Mouse (Mus musculus) CH12.LX (cell line): ENCODE measurements around the gene Zfp65. TPM values are rescaled to one million over a fixed set of nuclear protein-coding genes. Genes with fewer than 3 reads are reported as not detected.

Experiments used
- DNase-seq: peaks from one replicate; pipeline ENCODE4 v3.0.0-alpha.2; 2013; ENCODE audit errors: extremely low read depth
- H3K27ac ChIP-seq: 2 replicates; pipeline ENCODE4 v1.5.1; 2012; ENCODE audit warnings: low read depth, mild to moderate bottlenecking, control low read depth, moderate library complexity; ENCODE audit not compliant: insufficient read depth
- H3K27me3 ChIP-seq: replicated peaks from 2 replicates; pipeline ENCODE3; 2012; ENCODE audit warnings: inconsistent platforms
- H3K36me3 ChIP-seq, 2 experiments: replicated peaks in 1 of 2; 2 replicates each; pipeline versions ENCODE3 to v1.6.1; 2012; ENCODE audit warnings: inconsistent platforms in 1 of 2, low read length in 1 of 2, mild to moderate bottlenecking in 1 of 2, mixed read lengths in 1 of 2, moderate library complexity in 1 of 2; ENCODE audit not compliant: control insufficient read depth in 1 of 2, insufficient read depth in 1 of 2
- H3K4me1 ChIP-seq, 2 experiments: 2 replicates each; pipeline ENCODE4 v1.6.1; 2012; ENCODE audit warnings: inconsistent platforms in 1 of 2, moderate library complexity in 1 of 2; ENCODE audit not compliant: insufficient read depth in 2 of 2, control insufficient read depth in 1 of 2
- H3K4me2 ChIP-seq: 2 replicates; pipeline ENCODE4 v1.6.1; 2012; ENCODE audit warnings: low read depth, mild to moderate bottlenecking, control low read depth; ENCODE audit not compliant: poor library complexity, insufficient read depth, severe bottlenecking
- H3K4me3 ChIP-seq, 3 experiments: fragments of 150-350 bp in 1 of 3; sonication (generic) in 1 of 3; replicated peaks in 1 of 3; 2 replicates each; pipeline versions ENCODE3 to v1.5.1; 2011 to 2012; ENCODE audit warnings: low read depth in 2 of 3, low read length in 2 of 3, mild to moderate bottlenecking in 2 of 3, moderate library complexity in 2 of 3, control low read depth in 1 of 3, improper control_type of control experiment in 1 of 3, inconsistent platforms in 1 of 3, mixed read lengths in 1 of 3; ENCODE audit not compliant: poor library complexity in 1 of 3
- H3K79me2 ChIP-seq: replicated peaks from 2 replicates; pipeline ENCODE4 v1.6.1; 2012; ENCODE audit warnings: mild to moderate bottlenecking, moderate library complexity; ENCODE audit not compliant: control insufficient read depth, poor library complexity, insufficient read depth, severe bottlenecking; ENCODE audit errors: extremely low read depth
- H3K9ac ChIP-seq: 2 replicates; pipeline ENCODE4 v1.6.1; 2012; ENCODE audit warnings: low read depth, mild to moderate bottlenecking, control low read depth, moderate library complexity; ENCODE audit not compliant: insufficient read depth
- H3K9me3 ChIP-seq: replicated peaks from 2 replicates; pipeline ENCODE3; 2012; ENCODE audit warnings: low read length, inconsistent platforms, mixed read lengths
- ELF1 ChIP-seq: IDR thresholded peaks from 2 replicates; pipeline ENCODE4 v1.6.1; 2014; ENCODE audit warnings: low read depth, mild to moderate bottlenecking, inconsistent platforms, low read length, improper control_type of control experiment
- ETS1 ChIP-seq: conservative IDR thresholded peaks from 2 replicates; pipeline ENCODE4 v1.6.1; 2012; ENCODE audit warnings: low read depth, mild to moderate bottlenecking, inconsistent platforms, low read length, improper control_type of control experiment, moderate library complexity
- HCFC1 ChIP-seq: IDR thresholded peaks from 2 replicates; pipeline ENCODE4 v1.6.1; 2012; ENCODE audit warnings: low read depth, mild to moderate bottlenecking, inconsistent platforms, low read length, improper control_type of control experiment
- JUND ChIP-seq: conservative IDR thresholded peaks from 2 replicates; pipeline ENCODE4 v1.6.1; 2011; ENCODE audit warnings: low read depth, low read length, improper control_type of control experiment
- KAT2A ChIP-seq: IDR thresholded peaks from 2 replicates; pipeline ENCODE4 v1.6.1; 2012; ENCODE audit warnings: low read length, improper control_type of control experiment, inconsistent platforms; ENCODE audit not compliant: insufficient replicate concordance
- MAZ ChIP-seq: IDR thresholded peaks from 2 replicates; pipeline ENCODE4 v1.6.1; 2012; ENCODE audit warnings: low read depth, mild to moderate bottlenecking, inconsistent platforms, low read length, improper control_type of control experiment, moderate library complexity
- MXI1 ChIP-seq: IDR thresholded peaks from 2 replicates; pipeline ENCODE4 v1.6.1; 2011; ENCODE audit warnings: mild to moderate bottlenecking, low read depth, low read length, improper control_type of control experiment
- MYC ChIP-seq: IDR thresholded peaks from 2 replicates; pipeline ENCODE4 v1.6.1; 2011; ENCODE audit warnings: low read depth, mild to moderate bottlenecking, improper control_type of control experiment, low read length
- POLR2A ChIP-seq: IDR thresholded peaks from 2 replicates; pipeline ENCODE4 v1.6.1; 2011; ENCODE audit warnings: low read depth, mild to moderate bottlenecking, improper control_type of control experiment, low read length
- SIN3A ChIP-seq: IDR thresholded peaks from 2 replicates; pipeline ENCODE4 v1.6.1; 2012; ENCODE audit warnings: low read length, improper control_type of control experiment, inconsistent platforms
- TBP ChIP-seq: conservative IDR thresholded peaks from 2 replicates; pipeline ENCODE4 v1.6.1; 2011; ENCODE audit warnings: low read depth, low read length, improper control_type of control experiment
- TCF12 ChIP-seq: IDR thresholded peaks from 2 replicates; pipeline ENCODE4 v1.6.1; 2014; ENCODE audit warnings: low read depth, mild to moderate bottlenecking, inconsistent platforms, low read length, improper control_type of control experiment
- USF1 ChIP-seq: IDR thresholded peaks from 2 replicates; pipeline ENCODE4 v1.6.1; 2014; ENCODE audit warnings: low read depth, mild to moderate bottlenecking, inconsistent platforms, low read length, improper control_type of control experiment
- ZC3H11A ChIP-seq: IDR thresholded peaks from 2 replicates; pipeline ENCODE4 v1.6.1; 2012; ENCODE audit warnings: low read depth, mild to moderate bottlenecking, inconsistent platforms, low read length, improper control_type of control experiment
- dilution Hi-C: fragments of 300-500 bp; cut with MboI; formaldehyde crosslinking; loops from 2 replicates; pipeline ENCODE4 v1.14.3; 2020; ENCODE audit warnings: low sequenced_read_pairs; ENCODE audit not compliant: extremely low pct_unique_long_range_greater_than_20kb, extremely low pct_ligation_motif_present
- in situ Hi-C: fragments of 300-500 bp; cut with MboI; formaldehyde crosslinking; loops from 3 replicates; pipeline ENCODE4 v1.14.3; 2019; ENCODE audit warnings: low sequenced_read_pairs, low pct_ligation_motif_present, low pct_unique_long_range_greater_than_20kb, mixed read lengths
- polyA plus RNA-seq: library from polyadenylated mRNA; unstranded; fragments of >175 nt; gene quantifications from 2 replicates; pipeline ENCODE4 v1.2.1, GENCODE M21; 2012; ENCODE audit warnings: low read depth; ENCODE audit not compliant: insufficient read length
- total RNA-seq, 2 experiments: library from RNA; depleted of rRNA; stranded (reverse); fragments of 300-350 nt in 1 of 2; fragments of >200 nt in 1 of 2; gene quantifications; 2 replicates each; pipeline ENCODE4 v1.2.3; 2012 to 2014

The Zfp65 gene
- total RNA-seq (2012; rRNA removed), result 6.5 and 8.1 TPM in 2 replicates
- 13.0 and 16.3 TPM in 2 replicates for total RNA-seq (2014; rRNA removed)
- polyA plus RNA-seq, result 4.7 and 6.1 TPM in 2 replicates

GRCm38 (mm10) chr13:67728641-67729318 is at the start of gene Zfp65:
Zfp65 (minus strand) TSS chr13:67729173.
- Histone ChIP-seq H3K4me1 (peaks cover 0 to 21% of the 10 kb centered on the region in 2 experiments; a peak in 2 of 4 replicates), H3K79me2 (no peaks in the 10 kb centered on the region; the same call in 1 of the 2 replicates), H3K9ac (peak within 1 kb of the TSS; percentile 17; the same call in 1 of the 2 replicates), H3K27me3 (no peaks in the 10 kb centered on the region), H3K4me2 (peak within 1 kb of the TSS; percentile 46; the same call in 1 of the 2 replicates), H3K9me3 (peaks cover 2% of the 10 kb centered on the region), H3K27ac (no peak within 1 kb of the TSS), H3K4me3 (peak within 1 kb of the TSS; percentile 31 to 63 (median 52)), H3K36me3 (no peaks in the 10 kb centered on the region)
- DNase-seq, result peak; percentile 58
- dilution Hi-C loops, result no loop called here
- in situ Hi-C loops, result no loop called here
- no peak for TF ChIP-seq TBP
- peak; percentile 80 for TF ChIP-seq HCFC1
- TF ChIP-seq KAT2A, result 0 out of 2 replicates have a peak, but pooled peaks have one; percentile 37
- peak; percentile 70 for TF ChIP-seq ELF1

DNA sequence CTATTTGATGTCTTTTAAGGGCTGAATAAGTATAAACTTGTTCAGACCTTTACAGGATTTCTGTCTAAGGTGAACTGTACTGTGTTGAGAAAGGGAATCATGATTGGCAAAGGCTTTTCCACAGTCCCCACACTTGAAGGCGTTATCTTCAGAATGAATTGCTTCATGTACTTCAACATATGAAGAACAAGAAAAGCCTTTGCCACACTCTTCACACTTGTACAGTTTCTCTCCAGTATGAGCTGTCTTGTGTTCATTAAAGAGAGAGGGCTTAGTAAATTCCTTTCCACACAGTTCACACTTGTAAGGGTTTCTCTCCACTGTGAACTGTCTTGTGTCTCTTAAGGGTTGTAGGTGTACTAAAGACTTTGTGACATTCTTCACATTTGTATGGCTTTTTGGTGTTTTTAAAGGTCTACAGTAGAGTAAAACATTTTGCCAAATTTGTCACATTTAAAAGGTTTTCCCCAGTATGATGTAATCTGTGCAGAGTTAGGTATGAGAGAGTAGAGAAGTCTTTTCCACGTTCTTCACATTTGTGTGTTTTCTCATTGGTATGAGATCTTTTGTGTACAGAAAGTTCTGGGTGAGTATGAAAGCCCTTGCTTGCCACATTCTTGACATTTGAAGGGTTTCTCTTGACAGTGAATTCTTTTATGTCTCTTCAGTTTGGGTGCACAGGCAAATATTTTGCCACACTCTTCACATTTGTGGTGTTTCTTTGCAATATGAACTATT is 34.2 kb upstream of the Zfp65 start:
- in situ Hi-C loops, result no loop called here
- H3K9ac ChIP-seq, result no peak overlapping the region
- no peak overlapping the region for H3K4me3 ChIP-seq
- dilution Hi-C loops, result no loop called here
- H3K79me2 ChIP-seq, result no peaks in the 10 kb centered on the region
- H3K27ac ChIP-seq, result no peak overlapping the region
- no peak for TF ChIP-seq TCF12
- no peak for TF ChIP-seq USF1
- TF ChIP-seq TBP, result no peak
- TF ChIP-seq JUND, result no peak
- no peak for TF ChIP-seq MAZ
- TF ChIP-seq POLR2A, result no peak
- TF ChIP-seq SIN3A, result no peak
- no peak for TF ChIP-seq MXI1
- TF ChIP-seq ZC3H11A, result no peak
- no peak for TF ChIP-seq ETS1
- TF ChIP-seq MYC, result no peak
- TF ChIP-seq, all 38 proteins: peak for 0
- Histone ChIP-seq H3K27me3 (peaks cover 7% of the 10 kb centered on the region), H3K9me3 (no peaks in the 10 kb centered on the region), H3K4me1 (no peaks in the 10 kb centered on the region), H3K4me2 (no peak overlapping the region), H3K36me3 (no peaks in the 10 kb centered on the region)
- DNase-seq, result no peak
